Mouse (Mus musculus) granulocyte monocyte progenitor cell, adult 5-6 weeks (primary cell): ENCODE measurements around the gene Zfhx3. TPM values are rescaled to one million over a fixed set of nuclear protein-coding genes. Genes with fewer than 3 reads are reported as not detected.

Experiments
- ATAC-seq: replicated peaks from 2 replicates; pipeline ENCODE4 v1.8.0; 2016; ENCODE audit warnings: mild to moderate bottlenecking, moderate TSS enrichment, inconsistent platforms; ENCODE audit not compliant: poor library complexity, severe bottlenecking
- total RNA-seq, 2 experiments: library from RNA; stranded (forward) in 1 of 2; stranded (reverse) in 1 of 2; fragments of 200-712, 200-1000 nt in 1 of 2; fragments of >200 nt in 1 of 2; fragmentation: Nextera tagmentation in 1 of 2; gene quantifications; 2 replicates each; pipeline ENCODE4 v1.2.3; 2014 to 2017

The Zfhx3 gene
- total RNA-seq, 2 experiments from 2014 or later: 0.31 to 0.41 TPM

DNA sequence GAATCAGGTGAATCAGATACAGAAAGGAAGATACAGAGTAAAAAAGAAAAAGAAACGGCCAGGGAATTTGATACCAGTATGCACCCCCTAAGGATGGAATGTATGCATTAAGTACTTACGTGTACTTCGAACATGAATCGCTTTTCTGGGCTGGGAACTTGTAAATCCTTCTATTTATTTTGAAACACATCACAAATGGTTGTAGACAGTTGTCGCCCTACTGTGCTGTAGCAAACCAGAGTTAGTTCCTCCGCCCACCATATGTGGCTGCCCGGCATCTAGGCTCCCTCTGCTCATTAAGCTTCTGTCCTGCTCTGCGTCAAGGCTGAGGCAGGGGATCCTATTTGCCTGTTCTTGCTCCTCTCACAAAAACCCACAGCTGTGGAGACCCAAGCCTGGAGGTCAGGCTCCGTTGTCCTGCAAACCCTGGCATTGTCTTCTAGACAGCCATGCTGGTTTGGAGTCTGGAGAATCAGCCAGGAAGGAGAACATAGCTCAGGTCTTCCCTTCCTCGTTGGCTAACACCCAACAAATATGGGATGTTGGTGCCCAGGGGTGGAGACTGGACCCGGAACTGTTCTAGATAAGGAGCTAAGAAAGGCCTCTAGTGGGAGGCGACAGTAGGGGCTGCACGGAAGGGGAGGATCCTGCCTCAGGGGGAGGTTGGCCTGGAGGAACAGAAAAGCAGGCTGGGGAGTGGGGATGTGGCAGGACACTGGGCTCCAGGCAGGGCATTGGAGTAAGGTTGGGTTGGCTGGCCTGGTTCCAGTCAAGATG lies 925.2 kb downstream of the Zfhx3 start:
- ATAC-seq: peak; percentile 38

DNA sequence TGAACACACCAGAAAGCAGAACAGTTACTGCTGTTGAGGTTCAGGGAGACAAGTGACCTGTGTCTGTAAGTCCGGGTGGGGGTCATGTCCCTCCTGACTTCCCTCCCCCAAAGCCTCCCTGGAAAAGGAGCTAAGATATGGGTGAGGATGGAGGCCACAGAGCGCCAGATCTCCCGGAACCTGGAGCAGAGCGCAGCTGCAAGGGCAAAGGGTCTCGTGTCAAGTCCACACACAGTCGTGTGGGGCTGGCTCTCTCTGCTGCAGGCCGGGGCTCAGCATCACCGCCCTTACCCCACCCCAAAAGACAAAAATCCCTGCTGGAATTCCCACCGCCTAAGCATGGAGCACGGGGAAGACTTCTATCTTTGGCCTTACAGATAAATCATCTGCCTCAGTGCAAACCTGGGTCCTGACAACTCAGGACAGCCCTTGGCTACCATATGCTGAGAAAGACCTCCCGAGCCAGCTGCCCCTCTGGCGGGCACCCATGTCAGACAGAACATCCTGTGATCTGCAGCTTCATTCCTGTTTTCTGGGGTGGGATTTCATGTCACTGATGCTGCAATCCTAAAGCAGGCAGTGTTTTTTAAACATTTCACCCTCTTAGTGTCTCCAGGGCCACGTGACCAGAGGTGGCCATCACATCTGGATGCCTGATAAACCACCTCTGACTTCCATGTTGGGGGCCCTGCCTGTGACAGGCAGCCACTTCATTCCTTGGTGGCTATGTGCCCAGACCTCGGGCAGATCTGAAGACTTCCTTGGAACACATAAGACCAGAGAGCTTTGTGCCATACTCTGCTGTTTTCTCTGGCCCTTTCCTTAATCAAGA lies 926.0 kb downstream of the Zfhx3 start:
- no peak for ATAC-seq

DNA sequence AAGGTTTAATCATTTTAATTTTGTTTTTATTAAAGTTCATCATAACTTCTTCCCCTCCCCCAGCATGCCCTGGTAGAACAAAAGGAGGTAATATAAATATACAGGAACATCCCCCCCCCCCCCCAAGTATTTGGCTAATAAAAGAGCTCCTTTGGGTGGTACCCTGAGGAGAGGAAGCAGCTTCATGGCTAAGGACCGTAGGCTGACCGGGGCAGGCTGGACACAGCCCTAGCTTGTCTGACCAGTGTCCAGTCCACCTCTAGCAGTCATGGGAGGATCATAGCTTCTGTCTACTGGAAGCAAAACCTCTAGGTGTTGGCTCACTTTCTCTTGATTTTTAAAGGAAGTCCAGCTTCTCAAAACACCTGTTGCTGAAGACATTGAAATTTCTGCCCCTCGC lies 927.0 kb downstream of the Zfhx3 start:
- no peak for ATAC-seq

DNA sequence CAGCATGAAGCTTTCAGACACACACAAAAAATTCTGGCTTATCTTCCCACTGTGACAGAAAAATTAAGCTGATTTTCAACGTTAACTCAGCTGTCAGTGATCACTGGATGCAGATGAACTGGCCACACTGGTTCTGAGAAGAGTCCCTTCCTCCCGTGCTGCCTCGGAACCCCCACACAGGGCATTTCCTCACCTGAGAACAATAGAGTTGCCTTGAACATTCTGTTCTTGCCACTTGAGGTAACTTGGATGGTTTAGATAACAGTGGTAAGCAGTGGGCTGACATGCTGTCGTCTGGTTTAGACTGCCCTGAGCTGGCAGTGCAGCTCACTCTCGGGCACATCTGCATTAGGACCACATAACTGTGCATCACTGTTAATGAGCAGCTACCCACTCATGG lies 927.5 kb downstream of the Zfhx3 start:
- ATAC-seq: no peak

DNA sequence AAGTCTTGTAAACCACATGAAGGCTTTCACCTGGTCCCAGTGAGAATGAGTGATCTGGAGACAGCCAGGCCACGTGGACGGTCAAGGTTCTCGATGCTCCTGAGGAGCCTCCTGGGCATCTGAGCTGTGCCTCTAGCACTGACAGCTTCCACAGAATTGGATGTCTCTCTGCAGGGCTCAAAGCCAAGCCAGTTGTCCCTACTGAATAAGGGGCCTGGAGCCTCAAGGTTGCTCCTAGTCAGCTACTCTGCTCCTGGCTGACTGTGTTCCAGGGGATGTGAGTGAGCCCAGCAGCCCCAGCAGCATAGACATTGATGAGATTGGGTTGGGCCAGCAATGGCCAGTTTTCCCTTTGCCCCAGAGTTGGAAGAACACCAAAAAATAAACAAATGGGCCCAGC lies 927.9 kb downstream of the Zfhx3 start:
- no peak for ATAC-seq

DNA sequence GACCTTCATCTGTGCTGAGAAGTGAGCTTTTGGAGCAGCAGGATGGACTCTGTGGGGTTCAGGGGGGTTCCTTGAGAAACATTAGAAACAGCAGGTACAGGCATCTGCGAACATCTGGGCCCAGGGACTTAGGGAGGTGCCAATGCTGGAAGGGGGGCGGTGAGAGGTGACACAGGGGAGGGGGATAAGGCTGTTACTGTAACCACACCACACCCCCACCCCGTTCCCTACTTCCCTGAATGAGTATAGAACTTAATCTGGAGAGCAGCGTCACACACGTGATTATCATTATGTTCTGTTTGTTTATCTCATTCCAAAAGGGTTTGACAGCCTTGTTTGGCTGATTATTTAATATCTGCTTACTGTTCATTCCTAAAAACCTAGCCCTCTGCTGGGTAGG lies 933.3 kb downstream of the Zfhx3 start:
- no peak for ATAC-seq

DNA sequence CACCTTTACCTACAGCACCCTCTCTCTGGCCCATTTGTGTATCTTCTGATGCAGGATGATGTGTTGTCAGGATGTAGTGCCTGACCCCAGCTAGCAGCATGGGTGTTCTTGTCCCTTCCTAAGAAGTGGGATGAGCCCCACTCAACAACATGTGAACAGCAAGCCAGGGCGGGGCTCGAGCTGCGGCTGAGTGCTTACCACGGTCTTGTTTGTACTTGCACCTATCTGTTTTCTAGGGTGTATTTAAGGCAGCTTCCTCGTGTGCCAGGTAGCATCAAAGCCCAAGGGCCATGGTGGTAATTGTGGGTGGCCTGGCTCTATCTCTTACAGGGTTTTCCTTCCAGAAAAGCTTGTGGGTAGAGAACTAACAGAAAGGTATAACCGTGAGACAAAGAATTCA lies 937.7 kb downstream of the Zfhx3 start:
- no peak for ATAC-seq

DNA sequence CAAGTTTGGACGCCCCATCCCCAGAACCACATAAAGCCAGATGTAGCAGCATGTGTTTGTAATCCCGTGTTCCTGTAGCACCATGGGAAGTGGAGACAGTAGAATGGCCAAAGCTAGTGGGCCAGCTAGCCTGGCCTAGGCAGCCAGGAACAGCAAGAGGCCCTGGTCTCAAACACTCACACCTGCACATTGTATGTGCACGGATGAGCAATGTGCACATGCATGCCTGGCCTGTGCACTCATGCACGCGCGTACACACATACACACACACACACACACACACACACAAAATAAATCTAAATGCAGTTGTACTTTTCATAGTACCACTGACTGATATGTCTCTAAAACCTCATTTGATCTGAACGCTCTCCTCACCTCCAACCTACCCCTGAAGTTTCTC lies 938.9 kb downstream of the Zfhx3 start:
- ATAC-seq: no peak

DNA sequence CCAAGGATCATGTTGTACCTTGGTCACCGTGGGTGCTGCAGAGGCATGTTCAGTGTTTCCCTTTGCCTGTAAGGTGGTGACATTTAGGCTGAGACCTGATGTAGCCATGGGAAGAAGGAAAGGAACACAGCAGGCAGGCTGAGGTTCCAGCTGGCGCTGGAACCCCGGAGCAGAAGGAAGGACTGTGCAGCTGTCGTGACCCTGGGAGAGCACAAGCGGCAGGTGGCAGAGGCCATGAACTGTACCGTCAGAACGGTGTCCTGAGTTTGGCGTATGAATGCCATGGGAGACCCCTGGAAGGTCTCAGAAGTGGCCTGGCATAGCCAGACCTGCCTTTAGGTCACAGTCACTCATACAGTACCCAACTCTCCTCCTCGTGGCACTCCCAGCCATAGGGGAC lies 939.6 kb downstream of the Zfhx3 start:
- no peak for ATAC-seq

DNA sequence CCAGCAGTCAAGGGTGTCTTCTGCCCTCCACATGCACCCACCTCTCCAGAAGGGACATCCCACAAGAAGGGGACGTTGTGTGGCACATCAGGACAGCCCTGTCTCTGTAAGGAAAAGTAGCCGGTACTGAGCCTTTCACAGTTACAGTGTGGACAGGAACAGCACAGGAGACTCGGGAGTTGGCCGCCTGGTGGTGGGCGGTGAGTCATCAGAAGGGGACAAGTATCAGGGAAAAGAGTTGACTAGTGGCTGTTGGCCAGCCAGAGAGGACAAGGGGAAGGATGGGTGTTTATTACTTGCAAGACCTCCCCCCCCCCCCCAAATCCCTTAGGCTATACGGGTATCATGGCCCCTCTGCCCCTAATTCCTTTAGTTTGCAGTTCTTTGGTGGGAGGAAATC lies 940.9 kb downstream of the Zfhx3 start:
- no peak for ATAC-seq

DNA sequence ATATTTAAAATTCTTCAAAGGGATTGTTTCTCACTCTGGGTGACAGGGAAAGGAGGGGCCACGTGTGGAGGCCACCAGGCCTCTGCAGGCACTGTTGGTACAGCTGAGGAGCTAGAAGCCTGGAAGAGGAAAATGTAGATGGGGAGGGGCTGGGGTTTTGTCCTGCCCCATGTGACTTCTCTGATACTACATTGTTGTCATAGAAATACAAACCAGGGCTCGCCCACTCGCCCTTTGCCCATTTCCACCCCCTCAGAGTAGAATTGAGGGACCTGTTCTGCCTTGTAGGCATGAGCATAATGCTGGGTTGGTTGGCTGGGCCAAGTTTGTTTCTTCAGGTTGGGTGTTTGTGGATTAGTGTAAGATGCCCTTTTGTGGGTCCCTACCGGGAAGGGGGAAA lies 942.5 kb downstream of the Zfhx3 start:
- no peak for ATAC-seq

DNA sequence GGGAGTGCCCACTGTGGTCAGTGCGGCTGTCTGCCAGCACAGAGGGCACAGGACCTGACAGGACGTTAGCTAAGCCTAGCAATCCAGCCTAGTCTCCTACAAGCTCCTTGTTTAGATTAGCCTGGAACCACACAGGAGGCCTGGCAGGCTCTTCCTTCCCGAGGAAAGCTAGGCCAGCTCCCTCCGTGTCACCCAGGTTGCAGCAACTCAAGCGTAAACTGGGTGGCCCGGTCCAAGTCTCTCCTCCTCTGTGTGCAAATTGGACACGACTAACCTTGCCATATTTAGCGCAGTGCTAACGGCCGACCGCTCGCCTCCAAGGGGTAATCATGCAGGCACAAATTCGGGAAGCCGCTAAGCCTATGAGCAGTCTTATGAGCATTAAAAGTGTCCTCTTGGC lies 943.0 kb downstream of the Zfhx3 start:
- ATAC-seq: no peak

DNA sequence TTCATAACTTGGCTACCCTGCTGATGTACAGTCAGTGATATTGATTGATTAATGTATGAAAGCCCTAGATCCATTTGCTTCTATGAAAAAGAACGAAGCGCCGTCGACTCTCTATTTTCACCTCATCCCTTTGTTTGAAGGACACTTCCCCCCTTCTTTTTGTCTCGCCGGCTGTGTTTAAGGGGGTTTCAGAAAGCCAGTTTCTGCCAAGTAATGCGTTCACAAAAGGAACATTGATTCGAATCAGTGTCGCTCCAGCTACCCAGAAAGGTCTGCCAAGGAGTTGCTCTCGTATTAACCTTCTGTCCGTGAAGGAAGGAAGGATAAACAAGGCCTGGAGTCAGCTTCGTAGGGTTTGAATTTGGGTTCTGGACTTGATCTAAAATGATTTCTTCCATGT lies 943.4 kb downstream of the Zfhx3 start:
- ATAC-seq: no peak

DNA sequence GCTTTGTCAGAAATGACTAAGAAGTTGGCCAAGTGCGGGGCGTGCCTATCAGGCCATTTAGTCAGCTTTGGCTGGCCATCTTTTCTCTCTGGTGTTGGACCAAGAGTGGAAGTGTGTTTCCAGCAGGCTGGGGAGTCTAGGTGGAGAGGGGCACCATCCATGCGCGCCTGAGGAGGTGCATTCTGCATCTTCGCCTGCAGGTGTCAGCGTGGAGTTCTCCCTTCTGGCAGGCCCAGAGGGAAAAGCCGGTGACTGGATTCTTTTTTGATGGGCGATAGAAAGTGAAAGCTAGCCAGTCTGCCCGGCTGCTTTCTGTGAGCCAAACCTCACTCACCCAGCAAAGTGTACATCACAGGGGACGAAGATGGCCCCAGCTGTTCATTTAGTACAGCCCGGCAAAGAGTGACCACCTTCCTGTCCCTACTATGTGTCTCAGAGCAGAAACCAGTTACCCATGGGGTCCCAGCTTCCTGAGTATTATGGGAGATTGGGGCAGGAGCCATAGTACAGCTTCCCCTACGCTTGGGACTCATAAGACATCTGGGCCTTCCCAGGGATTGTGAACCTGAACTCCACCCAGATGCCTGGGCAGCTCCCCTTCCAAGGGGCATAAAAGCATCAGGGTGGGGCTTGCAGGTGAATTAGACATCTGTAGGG lies 944.3 kb downstream of the Zfhx3 start:
- peak; percentile 93 for ATAC-seq

DNA sequence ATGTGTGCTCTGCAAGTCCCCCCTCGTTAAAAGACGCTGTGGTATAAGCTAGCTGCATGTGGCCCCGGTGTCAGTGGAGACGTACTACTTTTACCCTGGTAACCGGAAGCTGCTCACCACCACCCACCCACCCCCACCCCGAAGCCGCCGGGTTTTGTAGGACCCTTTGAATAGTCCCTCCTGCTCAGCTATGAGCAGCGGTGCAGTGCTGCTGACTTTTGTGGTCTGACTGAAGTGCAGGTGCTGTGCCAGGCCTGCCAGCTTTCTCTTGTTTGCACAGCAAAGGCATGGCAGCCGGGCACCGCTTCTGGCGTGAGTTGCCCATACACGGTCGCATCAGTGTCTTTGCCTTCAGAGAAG lies 944.8 kb downstream of the Zfhx3 start:
- ATAC-seq: peak; percentile 45

DNA sequence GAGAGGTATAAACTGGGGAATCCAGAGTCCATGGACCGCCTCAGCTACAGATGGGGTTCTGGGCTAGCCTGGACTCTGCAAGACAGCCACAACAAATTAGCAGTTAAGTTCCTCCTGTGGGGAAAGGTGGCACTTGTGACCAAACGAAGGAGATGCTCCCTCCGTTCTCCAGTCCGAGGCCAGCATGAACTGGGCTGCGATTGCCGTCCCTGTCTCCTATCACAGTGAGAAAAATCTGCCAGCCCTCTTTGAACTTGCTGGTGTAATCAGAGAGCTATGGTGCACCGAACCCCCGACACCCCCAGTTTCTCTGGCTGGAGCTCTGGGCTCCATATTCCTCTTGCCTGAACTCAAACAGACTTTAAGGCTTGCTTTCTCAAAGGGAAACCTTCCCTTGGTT lies 945.4 kb downstream of the Zfhx3 start:
- no peak for ATAC-seq

DNA sequence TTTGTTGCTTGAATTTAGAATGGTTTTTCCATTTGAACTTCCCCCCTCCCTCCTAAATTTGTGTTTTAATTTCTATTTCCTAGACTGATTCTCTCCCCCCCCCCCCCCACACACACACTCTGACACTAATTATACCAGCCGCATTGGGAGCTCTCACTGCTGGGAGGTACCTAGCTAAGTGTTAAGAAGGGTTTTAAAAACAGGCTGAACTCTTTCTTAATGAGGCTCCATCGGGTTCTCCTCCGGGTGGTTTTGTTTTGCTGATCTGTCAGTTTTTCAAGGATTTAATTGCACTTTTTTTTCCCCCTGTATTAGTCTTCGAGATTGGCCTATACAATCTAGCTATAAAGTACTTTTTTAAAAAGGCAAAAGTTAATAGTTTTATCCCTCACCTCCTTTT lies 946.5 kb downstream of the Zfhx3 start:
- ATAC-seq: no peak

DNA sequence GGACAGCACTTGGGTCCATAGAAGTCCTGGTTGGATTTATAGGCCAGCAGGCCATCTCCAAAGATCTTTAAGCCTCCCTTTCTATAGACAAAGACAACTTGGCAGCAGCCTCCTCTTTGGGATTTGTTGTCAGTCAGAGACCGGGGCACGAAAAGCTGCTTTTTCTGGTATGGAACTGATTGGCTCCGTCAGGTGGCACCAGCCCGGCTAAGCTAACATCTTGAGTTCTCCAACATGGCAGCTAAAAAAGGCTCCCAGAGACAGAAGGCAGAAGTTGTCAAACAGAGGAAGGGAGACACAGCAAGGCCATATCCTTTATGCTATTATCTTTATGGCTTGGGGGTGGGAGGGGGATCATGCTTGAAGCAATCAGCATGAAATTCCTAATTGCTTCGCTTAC lies 947.0 kb downstream of the Zfhx3 start:
- ATAC-seq: no peak

DNA sequence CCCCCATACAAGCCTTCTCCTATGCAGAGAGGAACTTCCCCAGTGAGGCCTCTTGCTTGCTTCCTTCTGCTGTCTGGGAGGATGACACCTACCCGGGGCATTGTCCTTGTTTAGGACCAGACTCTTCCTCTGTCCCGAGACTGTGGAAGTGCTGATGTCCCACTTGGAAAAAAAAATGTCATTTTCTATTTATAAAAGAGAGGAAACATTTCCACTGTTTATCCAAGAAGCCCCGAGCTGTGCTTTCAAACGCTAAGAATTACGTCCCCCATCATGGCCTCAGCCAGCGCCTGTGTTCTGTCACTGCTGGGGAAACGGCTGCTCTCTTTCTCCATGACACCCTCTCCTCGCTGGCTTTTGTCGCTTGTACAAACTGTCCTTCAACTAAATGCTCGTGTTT lies 951.8 kb downstream of the Zfhx3 start:
- ATAC-seq: no peak

DNA sequence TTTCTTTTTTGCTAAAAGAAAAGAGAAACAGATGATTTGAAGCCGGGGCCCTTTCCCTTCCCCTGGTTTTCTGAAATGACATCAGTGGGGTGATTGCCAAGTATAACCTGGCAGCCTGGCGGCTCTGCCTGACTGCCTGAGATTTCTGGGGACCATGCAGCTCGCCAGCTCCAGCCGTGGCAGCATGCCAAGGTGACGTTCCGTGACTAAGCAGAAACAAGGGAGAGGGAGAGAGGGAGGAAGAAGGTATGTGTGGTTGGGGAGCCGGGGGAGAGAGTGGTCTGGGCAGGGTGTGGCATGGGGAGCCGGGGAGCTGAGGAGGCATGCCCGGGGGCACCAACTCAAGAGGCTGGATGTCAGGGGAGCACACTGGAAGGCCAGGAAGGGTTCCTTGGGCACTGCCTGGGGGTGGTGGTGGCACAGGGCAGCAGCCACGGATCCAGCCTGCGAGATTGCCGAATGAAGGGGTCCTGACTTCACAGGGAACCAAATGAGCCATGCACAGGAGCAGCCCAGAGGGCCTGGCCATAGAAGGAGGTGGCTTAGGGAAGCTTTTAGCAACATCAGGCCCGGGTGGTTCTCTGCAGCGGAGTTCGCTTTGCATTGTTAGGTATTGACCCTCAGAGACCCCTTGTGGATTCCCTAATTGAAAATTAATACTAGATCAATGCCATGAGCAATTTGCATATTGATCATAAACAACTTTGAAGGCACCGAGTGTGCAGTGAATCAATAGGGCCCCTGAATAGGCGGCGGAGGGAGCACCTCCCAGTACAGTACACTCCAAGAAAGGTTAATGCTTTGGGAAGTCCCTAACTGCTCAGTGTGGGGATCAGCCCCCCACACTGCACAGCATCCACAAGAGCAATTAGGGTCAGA lies 954.3 kb downstream of the Zfhx3 start:
- ATAC-seq: peak; percentile 84
